Mouse (Mus musculus) heart, postnatal 0 days (tissue): ENCODE measurements around the gene Ppig.

ENCODE experiments used
- CTCF ChIP-seq: IDR thresholded peaks from 2 replicates; pipeline ENCODE4 v1.5.1; 2016; ENCODE audit warnings: antibody characterized with exemption, control low read depth, low read depth
- EP300 ChIP-seq: IDR thresholded peaks from 2 replicates; pipeline ENCODE4 v1.6.1; 2016; ENCODE audit warnings: antibody characterized with exemption, low read depth

DNA sequence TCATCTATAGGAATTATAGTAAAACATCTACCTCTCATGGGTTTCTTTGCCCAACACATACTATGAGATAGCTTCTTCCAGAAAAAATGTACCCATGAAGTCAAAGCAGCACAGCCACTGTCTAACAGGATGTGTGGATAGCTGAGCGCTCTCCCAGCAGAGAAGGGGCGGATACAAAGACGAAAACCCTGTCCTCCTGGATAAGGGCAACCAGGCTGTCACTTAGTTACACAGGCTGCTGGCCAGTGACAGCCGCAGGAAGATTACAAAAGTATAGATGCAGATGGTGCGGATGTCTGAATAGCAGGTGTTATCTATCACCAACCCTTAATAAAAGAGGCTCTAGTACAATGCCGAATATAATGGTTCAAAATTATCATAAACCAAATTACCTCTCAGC, 31.5 kb upstream of the Ppig start:
- TF ChIP-seq CTCF (no peak), EP300 (no peak)
